Mouse (Mus musculus): ENCODE measurements around the gene Man2a1.

Man2a1 gene

GRCm38 (mm10) chr17:64603134-64603533 lies 2.6 kb downstream of the Man2a1 start:
- no peak for DNase-seq (ENCODE audit: low spot score)

GRCm38 (mm10) chr17:64603534-64603933 lies 3.0 kb downstream of the Man2a1 start:
- no peak for DNase-seq (ENCODE audit: low spot score)

- no peak for DNase-seq (ENCODE audit: low spot score)
Observed at GRCm38 (mm10) chr17:64604163-64604562, 3.6 kb downstream of the Man2a1 start.

GRCm38 (mm10) chr17:64608228-64608627 lies 7.7 kb downstream of the Man2a1 start:
- DNase-seq (ENCODE audit: low spot score), result no peak

- DNase-seq (ENCODE audit: low spot score), result no peak
Observed at GRCm38 (mm10) chr17:64608923-64609598, 8.5 kb downstream of the Man2a1 start.

- no peak for DNase-seq (ENCODE audit: low spot score)
Observed at GRCm38 (mm10) chr17:64609741-64610140, 9.2 kb downstream of the Man2a1 start.

GRCm38 (mm10) chr17:64611426-64611825 lies 10.9 kb downstream of the Man2a1 start:
- no peak for DNase-seq (ENCODE audit: low spot score)

- no peak for DNase-seq (ENCODE audit: low spot score)
Observed at GRCm38 (mm10) chr17:64612135-64612885, 11.8 kb downstream of the Man2a1 start.

- no peak for DNase-seq (ENCODE audit: low spot score)
Observed at GRCm38 (mm10) chr17:64612930-64613329, 12.4 kb downstream of the Man2a1 start.

GRCm38 (mm10) chr17:64613351-64613750 lies 12.8 kb downstream of the Man2a1 start:
- no peak for DNase-seq (ENCODE audit: low spot score)

- no peak for DNase-seq (ENCODE audit: low spot score)
Observed at GRCm38 (mm10) chr17:64614804-64615203, 14.3 kb downstream of the Man2a1 start.

- no peak for DNase-seq (ENCODE audit: low spot score)
Observed at GRCm38 (mm10) chr17:64615420-64615819, 14.9 kb downstream of the Man2a1 start.

- no peak for DNase-seq (ENCODE audit: low spot score)
Observed at GRCm38 (mm10) chr17:64616259-64616658, 15.7 kb downstream of the Man2a1 start.

- DNase-seq (ENCODE audit: low spot score), result no peak
Observed at GRCm38 (mm10) chr17:64617838-64618237, 17.3 kb downstream of the Man2a1 start.

GRCm38 (mm10) chr17:64618996-64619395 lies 18.5 kb downstream of the Man2a1 start:
- DNase-seq (ENCODE audit: low spot score), result no peak

- DNase-seq (ENCODE audit: low spot score), result no peak
Observed at GRCm38 (mm10) chr17:64620135-64620534, 19.6 kb downstream of the Man2a1 start.

- DNase-seq (ENCODE audit: low spot score), result no peak
Observed at GRCm38 (mm10) chr17:64620627-64621026, 20.1 kb downstream of the Man2a1 start.

GRCm38 (mm10) chr17:64621226-64621625 lies 20.7 kb downstream of the Man2a1 start:
- no peak for DNase-seq (ENCODE audit: low spot score)

- no peak for DNase-seq (ENCODE audit: low spot score)
Observed at GRCm38 (mm10) chr17:64621649-64622351, 21.3 kb downstream of the Man2a1 start.

GRCm38 (mm10) chr17:64622352-64622886 lies 21.9 kb downstream of the Man2a1 start:
- no peak for DNase-seq (ENCODE audit: low spot score)

- no peak for DNase-seq (ENCODE audit: low spot score)
Observed at GRCm38 (mm10) chr17:64624439-64624838, 23.9 kb downstream of the Man2a1 start.

GRCm38 (mm10) chr17:64628796-64629195 lies 28.3 kb downstream of the Man2a1 start:
- no peak for DNase-seq (ENCODE audit: low spot score)

- DNase-seq (ENCODE audit: low spot score), result no peak
Observed at GRCm38 (mm10) chr17:64629486-64629885, 28.9 kb downstream of the Man2a1 start.

Measured in left cerebral cortex, adult 11 months (tissue).